Mouse (Mus musculus): Measurements from ENCODE around the gene Sgsm1.

Sgsm1 gene

DNA sequence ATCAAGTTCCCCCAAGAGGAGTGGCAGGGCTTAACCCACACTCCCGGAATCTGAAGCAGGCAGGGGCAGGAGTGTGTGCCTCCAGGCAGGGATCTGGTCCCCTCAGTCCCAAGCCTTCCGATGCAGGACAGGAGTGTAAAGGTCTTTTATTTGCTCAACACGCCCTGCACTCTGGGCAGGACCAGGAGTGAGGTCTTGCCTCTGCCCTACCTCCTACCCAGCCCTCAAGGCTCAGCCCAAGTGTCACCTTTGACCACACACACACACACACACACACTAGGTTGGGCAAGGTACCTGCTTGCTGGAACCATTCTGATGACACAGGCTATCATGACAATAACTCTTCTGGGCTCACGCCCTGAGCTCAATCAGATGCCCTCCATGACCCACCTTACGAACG is 91.1 kb downstream of the Sgsm1 start:
- DNase-seq (ENCODE audit: low read depth in 1 of 2, low spot score in 2 of 2), result no peak

DNA sequence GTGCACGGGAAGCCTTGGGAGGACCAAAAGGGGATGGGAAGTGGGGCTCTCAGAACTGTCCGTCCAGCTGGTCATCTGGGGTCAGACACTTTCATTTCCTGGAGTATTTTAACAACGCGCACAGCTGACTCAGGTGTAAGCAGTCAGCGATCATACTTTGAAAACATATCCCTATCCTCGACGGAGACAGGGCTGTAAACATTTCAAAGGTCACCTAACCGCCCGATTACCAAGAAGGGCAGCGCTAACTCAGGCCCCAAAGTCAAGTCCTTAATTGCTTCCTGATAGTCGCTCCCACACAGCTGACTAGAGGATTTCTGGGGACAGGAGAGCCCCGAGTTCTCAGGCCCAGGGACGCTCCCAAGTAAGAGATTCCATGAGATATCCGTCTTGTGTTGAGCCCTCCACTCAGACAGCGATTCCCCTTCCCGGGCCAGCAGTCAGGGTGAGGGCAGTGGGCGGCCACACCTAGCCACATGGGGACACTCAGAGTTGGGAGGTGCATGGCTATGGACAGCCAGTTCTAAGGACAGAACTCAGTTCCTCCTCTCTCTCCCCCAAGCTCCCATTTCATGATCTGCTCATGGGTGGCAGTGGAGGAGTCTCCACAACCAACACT is 91.9 kb downstream of the Sgsm1 start:
- no peak for DNase-seq (ENCODE audit: low read depth in 1 of 2, low spot score in 2 of 2)

GRCm38 (mm10) chr5:113217076-113217475 is 93.5 kb downstream of the Sgsm1 start:
- DNase-seq (ENCODE audit: low read depth in 1 of 2, low spot score in 2 of 2), result no peak

- DNase-seq (ENCODE audit: low read depth in 1 of 2, low spot score in 2 of 2), result no peak
These were observed 94.1 kb downstream of the Sgsm1 start for GRCm38 (mm10) chr5:113216328-113216960.

GRCm38 (mm10) chr5:113215610-113216011 is 95.0 kb downstream of the Sgsm1 start:
- no peak for DNase-seq (ENCODE audit: low read depth in 1 of 2, low spot score in 2 of 2)

DNA sequence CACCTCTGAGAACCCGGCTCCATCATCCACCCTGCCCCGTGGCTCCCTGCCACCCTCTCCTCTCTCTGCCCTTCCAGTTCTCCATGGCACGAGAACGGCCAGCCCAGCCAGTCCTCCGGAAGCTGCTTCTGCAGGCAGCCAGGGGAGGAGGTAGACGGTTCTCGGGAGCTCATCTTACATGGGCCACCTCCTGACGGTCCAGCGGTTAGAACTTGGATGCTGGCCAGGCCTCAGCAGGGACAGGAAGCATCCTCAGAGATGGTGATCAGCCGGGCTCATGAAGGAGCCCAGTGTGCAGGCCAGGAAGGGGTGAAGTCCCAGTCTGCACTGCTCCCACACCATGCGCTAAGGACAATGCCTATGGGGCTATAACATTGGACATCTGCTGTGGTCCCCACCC is 96.1 kb downstream of the Sgsm1 start:
- no peak for DNase-seq (ENCODE audit: low read depth in 1 of 2, low spot score in 2 of 2)

- DNase-seq (ENCODE audit: low read depth in 1 of 2, low spot score in 2 of 2), result no peak
These were observed 96.5 kb downstream of the Sgsm1 start for GRCm38 (mm10) chr5:113214041-113214440.

GRCm38 (mm10) chr5:113212156-113212835 is 98.3 kb downstream of the Sgsm1 start:
- no peak for DNase-seq (ENCODE audit: low read depth in 1 of 2, low spot score in 2 of 2)

DNA sequence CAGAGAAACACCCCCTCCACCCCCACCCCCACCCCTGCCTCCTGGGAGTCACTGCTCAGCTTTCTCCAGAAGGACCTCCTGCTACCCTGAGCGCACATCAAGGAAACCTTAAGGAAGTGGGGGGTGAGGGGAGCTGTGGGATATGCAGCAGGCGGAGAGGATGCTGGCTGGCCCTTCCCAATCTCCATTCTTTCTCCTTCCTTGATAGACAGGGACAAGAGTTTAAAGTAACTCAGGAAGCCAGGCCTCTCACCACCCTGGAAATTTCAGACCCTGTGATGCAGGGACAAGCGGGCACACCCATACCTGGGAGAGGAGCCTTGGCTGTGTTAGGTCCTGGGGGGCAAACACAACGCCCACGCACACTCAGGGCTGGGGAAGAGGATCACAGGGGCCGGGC is 100.3 kb downstream of the Sgsm1 start:
- DNase-seq (ENCODE audit: low read depth in 1 of 2, low spot score in 2 of 2), result no peak

- no peak for DNase-seq (ENCODE audit: low read depth in 1 of 2, low spot score in 2 of 2)
These were observed 100.7 kb downstream of the Sgsm1 start for GRCm38 (mm10) chr5:113209898-113210297.

DNA sequence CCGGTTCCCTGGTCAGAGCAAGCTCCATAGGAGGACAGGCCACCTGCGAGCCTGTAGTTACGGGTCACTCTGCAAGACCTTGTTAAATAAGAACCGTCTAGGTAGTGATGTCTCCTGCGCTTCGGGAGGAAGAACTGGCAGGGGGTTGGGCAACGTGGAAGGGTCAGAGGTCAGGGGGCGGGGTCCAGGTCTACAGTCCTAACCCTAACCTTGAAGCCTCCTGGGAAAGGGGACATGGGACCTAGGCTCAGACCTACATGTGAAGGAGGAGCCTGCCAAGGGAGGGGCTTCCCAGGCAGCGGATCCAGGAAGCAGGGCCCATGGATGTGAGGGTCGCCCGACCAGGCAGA is 101.2 kb downstream of the Sgsm1 start:
- no peak for DNase-seq (ENCODE audit: low read depth in 1 of 2, low spot score in 2 of 2)

GRCm38 (mm10) chr5:113208622-113209400 is 101.8 kb downstream of the Sgsm1 start:
- no peak for DNase-seq (ENCODE audit: low read depth in 1 of 2, low spot score in 2 of 2)

GRCm38 (mm10) chr5:113208048-113208447 is 102.5 kb downstream of the Sgsm1 start:
- DNase-seq (ENCODE audit: low read depth in 1 of 2, low spot score in 2 of 2), result no peak

GRCm38 (mm10) chr5:113206670-113207352 is 103.8 kb downstream of the Sgsm1 start:
- DNase-seq (ENCODE audit: low read depth in 1 of 2, low spot score in 2 of 2), result no peak

- no peak for DNase-seq (ENCODE audit: low read depth in 1 of 2, low spot score in 2 of 2)
These were observed 106.4 kb downstream of the Sgsm1 start for GRCm38 (mm10) chr5:113204193-113204592.

GRCm38 (mm10) chr5:113199772-113200134 is 110.8 kb downstream of the Sgsm1 start:
- no peak for DNase-seq (ENCODE audit: low read depth in 1 of 2, low spot score in 2 of 2)

DNA sequence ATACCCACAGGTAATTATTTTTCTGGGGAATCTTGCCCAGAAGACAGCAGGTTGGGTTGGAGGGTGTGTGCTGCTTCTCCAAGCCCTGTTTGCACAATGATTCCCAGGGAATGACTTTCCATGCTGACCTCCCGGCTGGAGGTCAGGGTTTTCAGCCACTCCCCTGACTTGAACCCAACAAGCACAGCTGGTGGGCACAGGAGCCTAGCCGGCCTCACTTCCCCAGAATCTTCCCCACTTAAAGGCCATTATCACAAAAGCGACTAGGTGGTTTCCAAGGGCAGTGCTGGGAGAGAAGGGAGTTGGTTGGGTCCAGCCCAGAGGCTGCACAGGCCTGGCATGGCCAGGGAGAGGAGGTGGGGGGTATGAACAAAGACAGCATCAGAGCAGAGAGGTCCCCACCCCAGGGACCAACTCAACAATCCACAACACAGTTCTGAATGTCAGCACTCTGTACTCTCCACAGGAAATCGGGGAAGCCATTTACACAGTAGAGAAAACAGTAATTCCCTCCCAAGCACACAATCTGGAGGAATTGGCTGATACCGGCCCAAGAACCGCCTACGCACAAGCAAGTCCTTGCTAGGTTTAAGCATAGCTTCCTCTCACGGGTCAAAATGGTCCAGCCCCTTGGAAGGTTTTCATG is 111.3 kb downstream of the Sgsm1 start:
- DNase-seq (ENCODE audit: low read depth in 1 of 2, low spot score in 2 of 2), result no peak

GRCm38 (mm10) chr5:113196916-113197794 is 113.4 kb downstream of the Sgsm1 start:
- no peak for DNase-seq (ENCODE audit: low read depth in 1 of 2, low spot score in 2 of 2)

DNA sequence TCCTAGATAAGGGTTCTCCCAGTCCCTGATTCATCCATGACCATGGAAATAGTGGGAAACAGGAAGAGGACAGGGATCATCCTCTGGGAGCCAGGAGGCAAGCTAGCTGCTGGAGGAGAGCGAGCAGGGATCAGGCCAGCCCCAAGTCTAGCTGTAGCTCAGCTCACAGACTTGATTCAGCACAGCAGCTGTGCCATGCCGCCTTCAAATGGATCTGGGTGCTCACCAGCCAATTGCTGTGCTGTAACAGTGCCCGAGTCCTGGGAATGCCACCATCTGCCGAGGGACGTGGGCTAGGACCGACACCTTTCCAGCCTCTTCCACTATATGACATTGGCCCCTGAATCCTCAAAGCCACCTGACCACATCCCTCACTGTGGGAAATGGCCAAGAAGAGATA is 114.7 kb downstream of the Sgsm1 start:
- DNase-seq (ENCODE audit: low read depth in 1 of 2, low spot score in 2 of 2), result no peak

- DNase-seq (ENCODE audit: low read depth in 1 of 2, low spot score in 2 of 2), result no peak
These were observed 115.1 kb downstream of the Sgsm1 start for GRCm38 (mm10) chr5:113195451-113195850.

All from monocyte, adult 2 months (primary cell).